16 mouse cellular contexts compared by ENCODE assay signal in genomic region chr19:44874186-44874898, GRCm38 (mm10). TPM values are rescaled to one million over a fixed set of nuclear protein-coding genes. Genes with fewer than 3 reads are reported as not detected.
DNase-seq lines count a peak whose midpoint lies in the region; ATAC-seq and TF ChIP-seq lines count a peak whose summit lies in the region.
"Had no signal": no experiment of that assay in that cellular context is flagged by ENCODE, and none has a peak within 500 bp of the region (broad histone marks: within the 10 kb centered on the region; RNA-seq: fewer than 3 reads in every experiment).

No protein-coding gene starts in this region.

- TF ChIP-seq CTCF in layer of hippocampus, adult 2 months (conservative IDR thresholded peaks at IDR 0.05) = no peak

- no peak overlapping the region for H3K4me3 ChIP-seq in layer of hippocampus, adult 2 months
- H3K4me3 ChIP-seq: erythroblast, embryonic 14.5 days; limb, embryonic 15.5 days had no signal

- ATAC-seq in frontal cortex, adult (ENCODE audit: low TSS enrichment) = peak; percentile 34; the same call in 1 of the 2 replicates
- ATAC-seq: inflammation-experienced regulatory T-cells, adult 6 months had no signal

- peak overlapping the region; percentile 70 for H3K27ac ChIP-seq in layer of hippocampus, adult 2 months
- H3K27ac ChIP-seq: limb, embryonic 15.5 days had no signal

- DNase-seq in frontal cortex, postnatal 25 days (ENCODE audit: low spot score in 2 of 2) = no peak
- DNase-seq in layer of hippocampus, adult 2 months (ENCODE audit: low spot score in 2 of 2) = peak; percentile 33 to 43
- DNase-seq in layer of hippocampus, postnatal 10 days (ENCODE audit: low spot score in 2 of 2) = no peak
- DNase-seq in right cerebral cortex, postnatal 25 days = peak; percentile 17
- no peak for DNase-seq in right cerebral cortex, postnatal 4 days
- no peak for DNase-seq in retina, postnatal 1 day
- DNase-seq: adrenal gland, postnatal 14 days; cerebellum, adult 2 months; gastrocnemius, postnatal 10 days; kidney, adult 8-10 months; kidney, postnatal 25 days; thymus, postnatal 36 days had no signal

RNA-seq across cellular contexts. Expression of gene Slf2, which starts 56.6 kb away (rescaled TPM):
- 10 to 100 TPM; 35.6 to 43.9 TPM for total RNA-seq in layer of hippocampus, adult 2 months (2021)
- total RNA-seq in layer of hippocampus, postnatal 10 days (2021) = 10 to 100 TPM; 32.4 to 35.3 TPM

Comparison
In these comparisons a context has a peak if more than half of its experiments do, and no peak if none do; other contexts are left out.
1. DNase-seq: peak in layer of hippocampus, adult 2 months (2 of 2) and right cerebral cortex, postnatal 25 days (single experiment); none in frontal cortex, postnatal 25 days (0 of 2), layer of hippocampus, postnatal 10 days (0 of 2), right cerebral cortex, postnatal 4 days (single experiment) and retina, postnatal 1 day (single experiment).